34 mouse cellular contexts compared by ENCODE assay signal in genomic region chr12:116587548-116587947, GRCm38 (mm10).
DNase-seq lines count a peak whose midpoint lies in the region; ATAC-seq and TF ChIP-seq lines count a peak whose summit lies in the region.
"Had no signal": no experiment of that assay in that cellular context is flagged by ENCODE, and none has a peak within 500 bp of the region (broad histone marks: within the 10 kb centered on the region; RNA-seq: fewer than 3 reads in every experiment).

No protein-coding gene starts in this region.

- H3K27me3 ChIP-seq in heart, embryonic 12.5 days (replicated peaks), result no peaks in the 10 kb centered on the region
- H3K27me3 ChIP-seq in stomach, postnatal 0 days (ENCODE audit: control insufficient read depth, insufficient read depth, low read length), result no peaks in the 10 kb centered on the region
- H3K27me3 ChIP-seq in kidney, embryonic 14.5 days (ENCODE audit: control insufficient read depth, insufficient read depth, low read length), result no peaks in the 10 kb centered on the region
- H3K27me3 ChIP-seq in liver, embryonic 11.5 days (replicated peaks; ENCODE audit: control insufficient read depth, insufficient read depth, low read length), result no peaks in the 10 kb centered on the region
- H3K27me3 ChIP-seq: embryonic facial prominence, embryonic 12.5 days; kidney, embryonic 15.5 days; Patski had no signal

- no peak overlapping the region for H3K9ac ChIP-seq in heart, embryonic 12.5 days
- H3K9ac ChIP-seq in stomach, postnatal 0 days (ENCODE audit: low read length), result no peak overlapping the region
- no peak overlapping the region for H3K9ac ChIP-seq in kidney, embryonic 14.5 days (ENCODE audit: low read depth, low read length)
- H3K9ac ChIP-seq in liver, embryonic 11.5 days (ENCODE audit: low read depth, low read length), result no peak overlapping the region
- H3K9ac ChIP-seq: embryonic facial prominence, embryonic 12.5 days; hindbrain, embryonic 14.5 days; kidney, embryonic 15.5 days; liver, embryonic 14.5 days had no signal

- no peak overlapping the region for H3K4me3 ChIP-seq in heart, embryonic 12.5 days
- H3K4me3 ChIP-seq in stomach, postnatal 0 days (ENCODE audit: low read depth, low read length), result no peak overlapping the region
- no peak overlapping the region for H3K4me3 ChIP-seq in kidney, embryonic 14.5 days (ENCODE audit: low read length)
- no peak overlapping the region for H3K4me3 ChIP-seq in liver, embryonic 11.5 days (ENCODE audit: low read depth, low read length)
- H3K4me3 ChIP-seq: embryonic facial prominence, embryonic 12.5 days; gastrocnemius, adult 2 months; heart, embryonic 10.5 days; kidney, embryonic 15.5 days; layer of hippocampus, adult 2 months had no signal

- H3K9me3 ChIP-seq in heart, embryonic 12.5 days (replicated peaks), result no peaks in the 10 kb centered on the region
- no peaks in the 10 kb centered on the region for H3K9me3 ChIP-seq in stomach, postnatal 0 days (ENCODE audit: control insufficient read depth, low read length)
- H3K9me3 ChIP-seq in kidney, embryonic 14.5 days (ENCODE audit: control insufficient read depth, low read length), result no peaks in the 10 kb centered on the region
- no peaks in the 10 kb centered on the region for H3K9me3 ChIP-seq in liver, embryonic 11.5 days (ENCODE audit: control insufficient read depth, low read length)
- H3K9me3 ChIP-seq: embryonic facial prominence, embryonic 12.5 days; heart, embryonic 10.5 days; kidney, embryonic 15.5 days had no signal

- DNase-seq in heart, postnatal 4 days, result no peak
- DNase-seq in MN1 (ENCODE audit: low spot score) (peak; percentile 44), adipocyte (ENCODE audit: low spot score) (peak; percentile 19)
- DNase-seq in stomach, postnatal 0 days (ENCODE audit: low spot score), result peak; percentile 50
- no peak for DNase-seq in liver, embryonic 11.5 days (ENCODE audit: low spot score)
- DNase-seq: adrenal gland, postnatal 14 days; B cell, adult 2 months; cerebellum, adult 11-12 months; cerebellum, adult 9-11 months; embryo, embryonic 11 days; gastrocnemius, adult 2 months; gastrocnemius, postnatal 36 days; heart, postnatal 36 days; kidney, adult 11 months; kidney, postnatal 25 days; left cerebral cortex, postnatal 4 days; lung, adult 2 months; lung, postnatal 14 days; midbrain, embryonic 14.5 days; retina, postnatal 1 day; right cerebral cortex, postnatal 14 days; thymus, adult 2 months; thymus, postnatal 4 days had no signal

- H3K27ac ChIP-seq in heart, embryonic 12.5 days (ENCODE audit: poor library complexity, severe bottlenecking), result no peak overlapping the region
- H3K27ac ChIP-seq in stomach, postnatal 0 days (replicated peaks), result peak overlapping the region; percentile 83
- no peak overlapping the region for H3K27ac ChIP-seq in kidney, embryonic 14.5 days (ENCODE audit: low read depth, low read length)
- no peak overlapping the region for H3K27ac ChIP-seq in liver, embryonic 11.5 days (ENCODE audit: low read depth, low read length)
- H3K27ac ChIP-seq: embryonic facial prominence, embryonic 12.5 days; gastrocnemius, adult 2 months; heart, embryonic 10.5 days; hindbrain, embryonic 14.5 days; kidney, embryonic 15.5 days; layer of hippocampus, adult 2 months; liver, embryonic 14.5 days had no signal

- 0 out of 2 replicates have a peak, but pooled peaks have one; percentile 25 for ATAC-seq in heart, embryonic 12.5 days (ENCODE audit: insufficient number of reproducible peaks, low FRiP score)
- peak; percentile 62 for ATAC-seq in stomach, postnatal 0 days (ENCODE audit: low FRiP score, low TSS enrichment)
- no peak for ATAC-seq in kidney, embryonic 14.5 days (ENCODE audit: low FRiP score, low TSS enrichment)
- no peak for ATAC-seq in liver, embryonic 11.5 days (replicated peaks; ENCODE audit: low FRiP score)
- ATAC-seq: forebrain, embryonic 14.5 days; inflammation-experienced regulatory T-cells, adult 6 months; Patski had no signal

- no peak for TF ChIP-seq EP300 in stomach, postnatal 0 days (optimal IDR thresholded peaks at IDR 0.05)

- 42% methylated on average over 3 of the region's 3 CpGs for WGBS in heart, embryonic 12.5 days
- 42% methylated on average over 3 of the region's 3 CpGs for WGBS in stomach, postnatal 0 days
- 75% methylated on average over 3 of the region's 3 CpGs for WGBS in kidney, embryonic 14.5 days
- WGBS in liver, embryonic 11.5 days, result 55% methylated on average over 3 of the region's 3 CpGs

- TF ChIP-seq CTCF in stomach, postnatal 0 days (IDR thresholded peaks at IDR 0.05; ENCODE audit: low read depth), result no peak

- no peaks in the 10 kb centered on the region for H3K36me3 ChIP-seq in heart, embryonic 12.5 days
- H3K36me3 ChIP-seq in stomach, postnatal 0 days (ENCODE audit: control insufficient read depth, insufficient read depth, low read length), result no peaks in the 10 kb centered on the region
- no peaks in the 10 kb centered on the region for H3K36me3 ChIP-seq in kidney, embryonic 14.5 days (ENCODE audit: control insufficient read depth, insufficient read depth, low read length)
- H3K36me3 ChIP-seq in liver, embryonic 11.5 days (ENCODE audit: control insufficient read depth, insufficient read depth, low read length), result no peaks in the 10 kb centered on the region
- H3K36me3 ChIP-seq: embryonic facial prominence, embryonic 12.5 days; heart, embryonic 10.5 days; kidney, embryonic 15.5 days had no signal

- H3K4me2 ChIP-seq in heart, embryonic 12.5 days, result no peak overlapping the region
- H3K4me2 ChIP-seq in stomach, postnatal 0 days (replicated peaks; ENCODE audit: low read depth), result no peak overlapping the region
- H3K4me2 ChIP-seq in kidney, embryonic 14.5 days (replicated peaks; ENCODE audit: low read depth, low read length), result no peak overlapping the region
- H3K4me2 ChIP-seq in liver, embryonic 11.5 days, result no peak overlapping the region
- H3K4me2 ChIP-seq: embryonic facial prominence, embryonic 12.5 days; hindbrain, embryonic 14.5 days; kidney, embryonic 15.5 days had no signal

- H3K4me1 ChIP-seq in heart, embryonic 12.5 days (replicated peaks), result peaks cover 10% of the 10 kb centered on the region; the same call in 1 of the 2 replicates
- H3K4me1 ChIP-seq in stomach, postnatal 0 days (replicated peaks; ENCODE audit: control insufficient read depth, insufficient read depth), result no peaks in the 10 kb centered on the region
- no peaks in the 10 kb centered on the region for H3K4me1 ChIP-seq in kidney, embryonic 14.5 days (ENCODE audit: control insufficient read depth, insufficient read depth, low read length)
- H3K4me1 ChIP-seq in liver, embryonic 11.5 days (replicated peaks; ENCODE audit: control insufficient read depth, insufficient read depth, low read length), result no peaks in the 10 kb centered on the region
- H3K4me1 ChIP-seq: embryonic facial prominence, embryonic 12.5 days; kidney, embryonic 15.5 days had no signal

Comparison
In these comparisons a context has a peak if more than half of its experiments do, and no peak if none do; other contexts are left out.
1. ATAC-seq: peak in heart, embryonic 12.5 days (single experiment) and stomach, postnatal 0 days (single experiment); none in kidney, embryonic 14.5 days (single experiment) and liver, embryonic 11.5 days (single experiment).
2. DNase-seq: peak in MN1 (single experiment), adipocyte (single experiment) and stomach, postnatal 0 days (single experiment); none in heart, postnatal 4 days (single experiment) and liver, embryonic 11.5 days (single experiment).